Mouse (Mus musculus) liver, adult 2 months (tissue): ENCODE measurements around the gene Nog.

ENCODE experiments used
- CTCF ChIP-seq: fragments of 200-500 bp; IDR thresholded peaks from 2 replicates; pipeline ENCODE4 v1.5.1; 2011; ENCODE audit warnings: low read depth, low read length, control low read depth
- POLR2A ChIP-seq: fragments of 200-500 bp; IDR thresholded peaks from 2 replicates; pipeline ENCODE4 v1.6.1; 2011; ENCODE audit warnings: low read length, control low read depth; ENCODE audit not compliant: insufficient read depth; ENCODE audit errors: extremely low read depth

GRCm38 (mm10) chr11:89337910-89338309 is 35.8 kb upstream of the Nog start:
- TF ChIP-seq CTCF (no peak), POLR2A (no peak)
